Comparison of ENCODE assay signal across 24 mouse cellular contexts in the genomic region with DNA sequence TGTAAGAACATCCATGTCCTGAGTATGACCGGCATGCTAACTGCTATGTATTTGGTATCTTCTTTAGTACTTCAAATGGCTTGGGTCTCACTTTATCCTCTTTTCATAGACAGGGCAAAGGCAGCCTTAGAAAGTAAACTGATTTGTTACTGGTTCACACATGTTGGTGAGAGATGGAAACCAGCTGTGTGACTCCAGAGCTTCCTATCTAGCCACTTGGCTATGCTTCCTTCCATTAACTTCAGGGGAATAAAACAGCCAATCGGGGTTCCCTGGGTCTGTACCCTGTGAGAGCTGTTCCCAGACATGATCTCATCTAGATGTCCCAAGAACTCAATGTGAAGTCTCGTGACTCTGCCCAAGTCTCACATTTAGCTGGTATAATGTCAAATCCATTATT.
DNase-seq lines count a peak whose midpoint lies in the region; ATAC-seq and TF ChIP-seq lines count a peak whose summit lies in the region.
"Had no signal": no experiment of that assay in that cellular context is flagged by ENCODE, and none has a peak within 500 bp of the region (broad histone marks: within the 10 kb centered on the region; RNA-seq: fewer than 3 reads in every experiment).

No protein-coding gene starts in this region.

- 69% methylated on average over 3 of the region's 3 CpGs for WGBS in embryonic facial prominence, embryonic 11.5 days
- WGBS in embryonic facial prominence, embryonic 10.5 days: 90% methylated on average over 3 of the region's 3 CpGs
- 58% methylated on average over 3 of the region's 3 CpGs for WGBS in heart, embryonic 13.5 days
- 41% methylated on average over 3 of the region's 3 CpGs for WGBS in lung, embryonic 15.5 days
- 64% methylated on average over 3 of the region's 3 CpGs for WGBS in lung, adult 2 months

- no peak overlapping the region for H3K4me3 ChIP-seq in embryonic facial prominence, embryonic 11.5 days (ENCODE audit: low read depth, low read length)
- H3K4me3 ChIP-seq in embryonic facial prominence, embryonic 10.5 days: no peak overlapping the region
- no peak overlapping the region for H3K4me3 ChIP-seq in heart, embryonic 13.5 days
- H3K4me3 ChIP-seq in lung, embryonic 15.5 days: no peak overlapping the region
- no peak overlapping the region for H3K4me3 ChIP-seq in lung, adult 2 months (replicated peaks; ENCODE audit: extremely low read depth, low read depth, low read length)
- H3K4me3 ChIP-seq: intestine, embryonic 15.5 days had no signal

- H3K9ac ChIP-seq in embryonic facial prominence, embryonic 11.5 days (replicated peaks; ENCODE audit: low read length): no peak overlapping the region
- H3K9ac ChIP-seq in heart, embryonic 13.5 days: no peak overlapping the region
- no peak overlapping the region for H3K9ac ChIP-seq in lung, embryonic 15.5 days
- H3K9ac ChIP-seq: intestine, embryonic 15.5 days; liver, embryonic 14.5 days had no signal

- no peak overlapping the region for H3K4me2 ChIP-seq in embryonic facial prominence, embryonic 11.5 days (ENCODE audit: low read depth, low read length)
- H3K4me2 ChIP-seq in heart, embryonic 13.5 days: no peak overlapping the region
- no peak overlapping the region for H3K4me2 ChIP-seq in lung, embryonic 15.5 days
- H3K4me2 ChIP-seq: intestine, embryonic 15.5 days had no signal

- H3K27ac ChIP-seq in embryonic facial prominence, embryonic 11.5 days (replicated peaks; ENCODE audit: low read depth, low read length): no peak overlapping the region
- H3K27ac ChIP-seq in embryonic facial prominence, embryonic 10.5 days (replicated peaks): no peak overlapping the region
- H3K27ac ChIP-seq in heart, embryonic 13.5 days (replicated peaks): peak overlapping the region; percentile 56; the same call in 1 of the 2 replicates
- no peak overlapping the region for H3K27ac ChIP-seq in lung, embryonic 15.5 days
- H3K27ac ChIP-seq: hindbrain, postnatal 0 days; intestine, embryonic 15.5 days; liver, embryonic 14.5 days had no signal

- TF ChIP-seq POLR2A in lung, adult 2 months (IDR thresholded peaks at IDR 0.05; ENCODE audit: borderline replicate concordance, extremely low read depth, low read depth, low read length): no peak

- H3K9me3 ChIP-seq in embryonic facial prominence, embryonic 11.5 days (replicated peaks; ENCODE audit: control insufficient read depth, low read length): no peaks in the 10 kb centered on the region
- no peaks in the 10 kb centered on the region for H3K9me3 ChIP-seq in embryonic facial prominence, embryonic 10.5 days
- no peaks in the 10 kb centered on the region; the same call in 1 of the 2 replicates for H3K9me3 ChIP-seq in heart, embryonic 13.5 days
- no peaks in the 10 kb centered on the region for H3K9me3 ChIP-seq in lung, embryonic 15.5 days
- H3K9me3 ChIP-seq: intestine, embryonic 15.5 days had no signal

- no peak for ATAC-seq in embryonic facial prominence, embryonic 11.5 days (replicated peaks; ENCODE audit: insufficient number of reproducible peaks, low FRiP score, low TSS enrichment, low read depth)
- no peak for ATAC-seq in heart, embryonic 13.5 days (ENCODE audit: extremely low read depth, insufficient number of reproducible peaks, low FRiP score, low TSS enrichment)
- peak; percentile 70; the same call in 1 of the 2 replicates for ATAC-seq in lung, embryonic 15.5 days (ENCODE audit: borderline replicate concordance, extremely low read depth, low FRiP score, low TSS enrichment)
- ATAC-seq: activated CD4-positive, CD25-positive, alpha-beta regulatory T cell, adult 4 months; forebrain, embryonic 14.5 days; hindbrain, postnatal 0 days; intestine, embryonic 15.5 days had no signal

- no peaks in the 10 kb centered on the region for H3K36me3 ChIP-seq in embryonic facial prominence, embryonic 11.5 days (replicated peaks; ENCODE audit: control insufficient read depth, insufficient read depth, low read depth, low read length)
- H3K36me3 ChIP-seq in embryonic facial prominence, embryonic 10.5 days (replicated peaks): no peaks in the 10 kb centered on the region
- H3K36me3 ChIP-seq in heart, embryonic 13.5 days: no peaks in the 10 kb centered on the region
- H3K36me3 ChIP-seq in lung, embryonic 15.5 days: no peaks in the 10 kb centered on the region
- H3K36me3 ChIP-seq: intestine, embryonic 15.5 days had no signal

- intact Hi-C loops in heart, postnatal 25 days (cut with DNase I): no loop called here

- peak; percentile 9 for DNase-seq in embryonic facial prominence, embryonic 11.5 days (ENCODE audit: low spot score)
- DNase-seq in embryonic facial prominence, embryonic 10.5 days (ENCODE audit: low spot score): no peak
- DNase-seq in heart, postnatal 25 days (ENCODE audit: low spot score): no peak
- DNase-seq in lung, adult 2 months: no peak
- DNase-seq in lung, postnatal 36 days: peak; percentile 31
- no peak for DNase-seq in layer of hippocampus, postnatal 36 days
- DNase-seq: adrenal gland, adult 2 months; cerebellum, adult 2 months; cerebellum, postnatal 14 days; gastrocnemius, postnatal 14 days; kidney, adult 2 months; kidney, postnatal 4 days; left cerebral cortex, postnatal 4 days; liver; midbrain, embryonic 14.5 days; thymus, adult 2 months; thymus, postnatal 36 days had no signal

- H3K4me1 ChIP-seq in embryonic facial prominence, embryonic 11.5 days (ENCODE audit: control insufficient read depth, insufficient read depth, low read length): no peaks in the 10 kb centered on the region
- H3K4me1 ChIP-seq in embryonic facial prominence, embryonic 10.5 days: peaks cover 3% of the 10 kb centered on the region
- peaks cover 6% of the 10 kb centered on the region; the same call in 1 of the 2 replicates for H3K4me1 ChIP-seq in heart, embryonic 13.5 days
- H3K4me1 ChIP-seq in lung, embryonic 15.5 days: peaks cover 4% of the 10 kb centered on the region; the same call in 1 of the 2 replicates
- no peaks in the 10 kb centered on the region for H3K4me1 ChIP-seq in lung, adult 2 months (ENCODE audit: control insufficient read depth, insufficient read depth, low read length)
- H3K4me1 ChIP-seq: intestine, embryonic 15.5 days had no signal

- no peaks in the 10 kb centered on the region for H3K27me3 ChIP-seq in embryonic facial prominence, embryonic 11.5 days (ENCODE audit: control insufficient read depth, insufficient read depth, low read length)
- H3K27me3 ChIP-seq in embryonic facial prominence, embryonic 10.5 days (replicated peaks; ENCODE audit: low read depth, poor library complexity, severe bottlenecking): no peaks in the 10 kb centered on the region
- H3K27me3 ChIP-seq in heart, embryonic 13.5 days (replicated peaks): no peaks in the 10 kb centered on the region
- H3K27me3 ChIP-seq in lung, embryonic 15.5 days: no peaks in the 10 kb centered on the region
- H3K27me3 ChIP-seq: intestine, embryonic 15.5 days had no signal

- TF ChIP-seq CTCF in lung, adult 2 months (IDR thresholded peaks at IDR 0.05; ENCODE audit: insufficient read depth, low read length): no peak

Comparison
In these comparisons a context has a peak if more than half of its experiments do, and no peak if none do; other contexts are left out.
1. DNase-seq: peak in embryonic facial prominence, embryonic 11.5 days (single experiment) and lung, postnatal 36 days (single experiment); none in embryonic facial prominence, embryonic 10.5 days (single experiment), heart, postnatal 25 days (single experiment), lung, adult 2 months (single experiment) and layer of hippocampus, postnatal 36 days (0 of 2).